Mouse (Mus musculus): ENCODE measurements around the gene Thumpd3. TPM values are rescaled to one million over a fixed set of nuclear protein-coding genes. Genes with fewer than 3 reads are reported as not detected.

The Thumpd3 gene
- total and polyA plus RNA-seq, 3 experiments = 74.8 to 158 (median 89.1) TPM

DNA sequence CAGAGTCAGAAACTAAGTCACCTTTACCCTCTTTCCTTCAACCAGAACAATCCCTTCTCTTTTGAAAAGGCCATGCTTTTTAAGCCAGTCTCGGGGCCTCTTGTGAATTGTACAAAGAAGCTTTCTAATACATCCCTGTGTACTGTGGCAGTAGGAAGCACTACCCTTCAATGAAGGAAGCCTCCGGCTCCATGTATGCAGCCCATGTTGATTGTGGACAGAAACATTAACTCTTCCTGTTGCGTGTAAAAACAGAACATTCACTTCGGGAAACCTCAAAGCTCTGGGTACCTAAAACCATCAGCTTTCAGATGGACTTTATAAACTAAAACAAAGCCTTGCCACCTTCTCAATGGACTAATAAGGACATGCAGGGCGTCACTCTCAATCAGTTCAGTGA lies 20.3 kb upstream of the Thumpd3 start:
- Histone ChIP-seq H3K4me3 (ENCODE audit: control insufficient read depth in 1 of 2, insufficient read depth in 1 of 2, low read depth in 2 of 2, low read length in 2 of 2) (no peak overlapping the region), H3K27me3 (ENCODE audit: control insufficient read depth in 1 of 2, insufficient read depth in 2 of 2, low read length in 2 of 2) (peaks cover 10 to 11% of the 10 kb centered on the region in 2 experiments), H3K9me3 (replicated peaks; ENCODE audit: insufficient read depth, low read length) (no peaks in the 10 kb centered on the region), H3K79me2 (ENCODE audit: control insufficient read depth, insufficient read depth, low read length, poor library complexity) (no peaks in the 10 kb centered on the region), H3K4me1 (ENCODE audit: control insufficient read depth in 1 of 2, insufficient read depth in 2 of 2, low read length in 2 of 2) (no peaks in the 10 kb centered on the region), H3K36me3 (ENCODE audit: control insufficient read depth in 1 of 2, insufficient read depth in 2 of 2, low read length in 2 of 2) (no peaks in the 10 kb centered on the region), H3K9ac (ENCODE audit: control insufficient read depth, low read depth, low read length, poor library complexity, severe bottlenecking) (no peak overlapping the region), H3K27ac (ENCODE audit: control insufficient read depth, low read depth, low read length) (no peak overlapping the region)
- TF ChIP-seq RCOR1 (IDR thresholded peaks at IDR 0.05; ENCODE audit: low read depth, low read length) = no peak
- no peak for TF ChIP-seq NELFE (IDR thresholded peaks at IDR 0.05; ENCODE audit: low read depth, low read length)
- TF ChIP-seq JUND (IDR thresholded peaks at IDR 0.05; ENCODE audit: low read depth, low read length) = no peak
- no peak for TF ChIP-seq POLR2AphosphoS2 (IDR thresholded peaks at IDR 0.05; ENCODE audit: low read length)
- no peak for TF ChIP-seq TAL1 (IDR thresholded peaks at IDR 0.05; ENCODE audit: low read length)
- no peak for TF ChIP-seq ZKSCAN1 (IDR thresholded peaks at IDR 0.05; ENCODE audit: low read depth, low read length)
- no peak for TF ChIP-seq HCFC1 (IDR thresholded peaks at IDR 0.05; ENCODE audit: low read depth, low read length)
- TF ChIP-seq CHD1 (IDR thresholded peaks at IDR 0.05; ENCODE audit: low read depth, low read length) = no peak
- TF ChIP-seq NRF1 (IDR thresholded peaks at IDR 0.05; ENCODE audit: insufficient read depth, low read depth, low read length, poor library complexity, severe bottlenecking) = no peak
- TF ChIP-seq USF1 (IDR thresholded peaks at IDR 0.05; ENCODE audit: low read depth, low read length) = no peak
- no peak for TF ChIP-seq MEF2A (IDR thresholded peaks at IDR 0.05; ENCODE audit: extremely low read depth, insufficient replicate concordance, low read depth, low read length, poor library complexity, severe bottlenecking)
- no peak for DNase-seq (ENCODE audit: low read depth, low spot score)

DNA sequence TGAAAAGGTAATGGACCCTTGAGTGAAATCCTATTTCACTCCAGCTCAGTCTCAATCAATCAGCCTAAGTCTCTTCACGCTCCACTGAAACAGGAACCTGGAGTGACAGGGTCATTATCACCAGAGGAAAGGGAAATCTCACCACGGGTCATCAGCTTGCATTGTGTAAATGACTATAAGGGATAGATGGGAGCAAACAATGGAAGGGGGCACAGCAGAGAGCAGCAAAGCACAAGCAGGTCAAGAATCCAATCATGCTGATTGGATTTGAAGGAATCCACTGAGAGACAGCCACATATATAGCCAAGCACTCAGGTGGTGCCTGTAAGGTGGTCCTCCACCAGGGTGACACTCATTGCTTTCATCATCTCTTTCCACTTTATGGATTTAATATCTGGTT lies 18.6 kb upstream of the Thumpd3 start:
- Histone ChIP-seq H3K79me2 (ENCODE audit: control insufficient read depth, insufficient read depth, low read length, poor library complexity) (no peaks in the 10 kb centered on the region), H3K4me3 (ENCODE audit: control insufficient read depth in 1 of 2, insufficient read depth in 1 of 2, low read depth in 2 of 2, low read length in 2 of 2) (no peak overlapping the region), H3K36me3 (ENCODE audit: control insufficient read depth in 1 of 2, insufficient read depth in 2 of 2, low read length in 2 of 2) (no peaks in the 10 kb centered on the region), H3K27ac (ENCODE audit: control insufficient read depth, low read depth, low read length) (no peak overlapping the region), H3K4me1 (ENCODE audit: control insufficient read depth in 1 of 2, insufficient read depth in 2 of 2, low read length in 2 of 2) (no peaks in the 10 kb centered on the region), H3K9ac (ENCODE audit: control insufficient read depth, low read depth, low read length, poor library complexity, severe bottlenecking) (no peak overlapping the region), H3K27me3 (ENCODE audit: control insufficient read depth in 1 of 2, insufficient read depth in 2 of 2, low read length in 2 of 2) (peaks cover 7 to 11% of the 10 kb centered on the region in 2 experiments; a peak in 3 of 4 replicates), H3K9me3 (replicated peaks; ENCODE audit: insufficient read depth, low read length) (no peaks in the 10 kb centered on the region)
- DNase-seq (ENCODE audit: low read depth, low spot score) = no peak
- TF ChIP-seq USF2 (IDR thresholded peaks at IDR 0.05; ENCODE audit: borderline replicate concordance in 1 of 2, insufficient read depth in 1 of 2, low read depth in 1 of 2, low read length in 2 of 2) = no peak
- TF ChIP-seq HCFC1 (IDR thresholded peaks at IDR 0.05; ENCODE audit: low read depth, low read length) = no peak
- no peak for TF ChIP-seq TAL1 (IDR thresholded peaks at IDR 0.05; ENCODE audit: low read length)
- TF ChIP-seq MAFK (IDR thresholded peaks at IDR 0.05; ENCODE audit: borderline replicate concordance, low read depth, low read length) = no peak
- TF ChIP-seq ZKSCAN1 (IDR thresholded peaks at IDR 0.05; ENCODE audit: low read depth, low read length) = no peak
- no peak for TF ChIP-seq POLR2AphosphoS5 (IDR thresholded peaks at IDR 0.05; ENCODE audit: borderline replicate concordance, low read depth, low read length)
- TF ChIP-seq MYB (IDR thresholded peaks at IDR 0.05; ENCODE audit: low read depth, low read length) = no peak
- TF ChIP-seq POLR2AphosphoS2 (IDR thresholded peaks at IDR 0.05; ENCODE audit: low read length) = no peak
- no peak for TF ChIP-seq ETS1 (IDR thresholded peaks at IDR 0.05; ENCODE audit: low read depth, low read length)
- TF ChIP-seq BHLHE40 (IDR thresholded peaks at IDR 0.05; ENCODE audit: borderline replicate concordance, low read depth, low read length) = no peak
